Mouse (Mus musculus): ENCODE results near the gene Plekho2. TPM values are rescaled to one million over a fixed set of nuclear protein-coding genes. Genes with fewer than 3 reads are reported as not detected.

Plekho2 gene
- total RNA-seq, 4 experiments from 2014 or later: 16.3 to 24.5 (median 18.9) TPM

DNA sequence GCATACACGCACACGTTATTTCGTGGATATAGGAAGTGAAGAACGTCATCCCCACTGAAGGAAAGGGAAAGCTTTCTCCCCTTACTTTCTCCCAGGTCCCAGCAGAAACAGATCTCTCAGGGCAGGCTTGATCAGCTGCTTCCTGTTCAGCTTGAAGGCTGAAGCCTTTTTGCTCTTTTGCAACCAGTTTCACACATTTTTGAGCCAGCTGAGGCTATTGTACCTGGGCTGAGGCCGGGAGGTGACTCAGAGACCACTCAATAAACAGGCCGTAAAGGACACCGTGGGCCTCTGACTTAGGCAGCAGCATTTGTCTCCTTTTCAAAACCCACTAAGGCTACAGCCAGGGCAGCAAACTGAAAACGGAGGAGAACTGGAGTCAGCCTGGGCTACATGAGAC lies 46.9 kb downstream of the Plekho2 start:
- DNase-seq (ENCODE audit: low spot score in 2 of 2): no peak

DNA sequence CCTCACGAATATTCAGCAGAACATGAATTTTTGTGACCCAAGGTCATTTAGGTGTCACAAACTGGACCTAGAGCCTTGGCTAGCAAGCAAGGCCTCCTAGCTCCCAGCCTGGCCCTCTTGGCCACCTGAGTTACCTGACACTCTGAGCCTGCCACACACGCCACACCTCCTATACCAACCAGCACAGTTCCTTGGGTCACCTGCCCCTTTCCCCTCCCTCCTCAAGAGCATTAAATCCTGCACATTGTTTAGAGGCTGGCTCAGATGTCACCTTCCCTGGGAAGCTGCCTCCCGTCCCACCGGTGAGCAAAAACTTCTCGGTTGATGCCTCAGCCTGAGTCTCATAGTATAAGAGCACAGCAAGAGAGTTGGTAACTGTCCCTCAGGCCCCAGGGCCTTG lies 48.6 kb downstream of the Plekho2 start:
- DNase-seq (ENCODE audit: low spot score in 2 of 2): no peak

DNA sequence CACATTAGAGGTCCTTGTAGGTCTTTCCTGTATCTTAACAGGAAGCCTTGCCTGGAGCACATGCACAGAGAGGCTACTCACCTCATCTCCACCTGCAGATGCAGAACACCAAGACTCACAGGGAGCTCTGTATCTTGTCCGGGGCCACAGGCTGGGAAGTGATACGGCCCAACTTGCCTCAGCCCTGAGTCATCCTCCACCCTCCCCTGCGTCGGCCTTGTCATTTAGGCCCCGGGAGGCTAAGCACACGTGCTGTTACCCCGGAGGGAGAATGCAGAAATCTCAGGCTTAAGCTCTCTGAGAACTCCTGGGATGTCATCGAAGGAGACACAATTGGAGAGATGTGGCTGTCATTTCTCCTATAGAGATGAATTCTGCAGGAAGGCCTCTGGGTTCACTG lies 50.2 kb downstream of the Plekho2 start:
- DNase-seq (ENCODE audit: low spot score in 2 of 2): no peak

DNA sequence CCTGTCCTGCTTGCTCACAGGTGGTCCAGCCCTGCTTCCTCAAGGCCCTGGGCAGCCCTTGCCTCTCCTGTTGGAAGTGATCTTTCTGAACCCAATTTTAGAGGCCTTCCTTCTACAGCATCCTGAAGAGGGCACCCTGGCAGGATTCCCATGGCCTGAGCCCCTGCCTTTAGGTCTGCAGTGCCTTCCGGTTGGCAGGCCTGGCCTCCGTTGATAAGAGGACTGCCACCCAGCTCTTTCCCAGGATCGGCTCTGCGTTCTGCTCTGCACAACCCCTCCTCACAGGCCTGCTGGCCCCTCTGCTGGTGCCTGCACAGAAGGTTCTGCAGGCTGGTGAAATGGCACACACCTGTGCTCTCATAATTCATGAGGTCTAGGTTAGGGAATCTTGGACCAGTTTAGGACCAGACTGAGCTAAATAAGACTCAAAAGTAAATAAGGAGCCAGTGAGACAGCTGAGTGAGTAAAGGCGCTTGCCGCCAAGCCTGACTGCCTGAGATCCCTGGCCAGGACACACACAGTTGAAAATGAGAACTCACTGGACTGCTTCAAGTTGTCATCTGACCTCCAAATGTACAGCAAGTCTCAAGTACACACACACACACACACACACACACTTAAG lies 51.3 kb downstream of the Plekho2 start:
- DNase-seq (ENCODE audit: low spot score in 2 of 2): no peak

DNA sequence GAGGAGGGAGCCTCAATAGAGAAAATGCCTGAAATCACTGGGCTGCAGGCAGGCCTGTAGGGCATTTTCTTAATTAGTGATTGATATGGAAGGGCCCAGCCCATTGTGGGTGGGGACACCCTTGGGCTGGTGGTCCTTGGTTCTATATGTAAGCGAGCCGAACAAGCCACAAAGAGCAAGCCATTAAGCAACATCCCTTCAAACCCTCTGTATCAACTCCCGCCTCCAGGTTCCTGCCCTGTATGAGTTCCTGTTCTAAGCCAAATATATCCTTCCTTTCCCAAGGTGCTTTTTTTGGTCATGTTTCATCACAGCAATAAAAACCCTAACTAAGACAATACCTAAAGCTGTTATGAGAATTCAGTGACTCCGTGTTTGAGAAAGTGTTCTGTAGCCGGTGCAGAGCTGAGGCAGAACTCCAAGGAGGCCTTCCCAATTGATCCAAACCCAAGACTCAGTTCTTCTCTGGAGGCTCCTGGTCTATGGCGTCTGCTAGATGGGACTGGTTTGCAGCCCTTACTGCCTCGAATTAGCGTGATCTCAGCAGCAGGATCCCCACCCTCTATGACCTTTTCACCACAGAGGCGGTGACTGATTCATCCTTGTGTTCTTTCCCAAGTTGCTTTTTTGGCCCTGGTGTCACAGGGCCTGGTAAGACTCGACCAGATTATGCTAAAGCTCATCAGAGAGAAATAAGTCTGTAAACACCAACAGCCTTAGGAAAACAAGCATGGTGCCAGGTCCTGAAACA lies 54.2 kb downstream of the Plekho2 start:
- DNase-seq (ENCODE audit: low spot score in 2 of 2): no peak

DNA sequence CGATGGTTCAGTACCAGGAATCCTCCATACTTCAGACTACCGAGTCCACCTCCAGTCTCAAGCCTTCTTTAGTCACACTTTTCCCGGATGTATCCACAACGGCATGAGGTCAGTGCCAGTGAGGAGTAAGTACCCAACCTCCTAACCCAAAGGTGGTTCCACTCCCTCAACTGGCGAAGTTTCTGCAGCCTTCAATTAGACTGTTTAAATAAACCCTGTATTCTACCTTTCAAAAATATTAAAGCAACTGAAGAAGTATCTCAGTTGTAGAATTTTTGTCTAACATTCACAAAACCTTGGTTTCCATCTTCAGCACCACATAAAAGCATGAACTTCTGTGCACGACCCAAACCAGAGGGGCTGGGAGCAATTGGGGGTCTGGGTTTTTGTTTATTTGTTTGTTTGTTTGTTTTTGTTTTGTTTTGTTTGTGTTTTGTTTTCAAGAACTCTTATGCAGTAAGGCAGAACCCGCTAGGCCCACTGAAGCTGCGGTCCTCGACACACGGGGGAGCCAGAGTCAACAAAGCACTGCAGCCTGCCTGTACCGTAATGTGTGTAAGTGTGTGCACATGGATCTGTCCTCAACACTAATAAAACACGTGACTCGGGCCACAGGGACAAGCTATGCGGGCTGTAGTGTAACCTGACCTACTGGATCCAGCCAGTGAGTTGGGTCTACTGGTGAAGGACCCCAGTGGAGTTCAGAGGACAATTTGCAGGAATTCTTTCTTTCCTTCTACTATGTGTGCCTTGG lies 56.1 kb downstream of the Plekho2 start:
- DNase-seq (ENCODE audit: low spot score in 2 of 2): peak; percentile 61 to 63

DNA sequence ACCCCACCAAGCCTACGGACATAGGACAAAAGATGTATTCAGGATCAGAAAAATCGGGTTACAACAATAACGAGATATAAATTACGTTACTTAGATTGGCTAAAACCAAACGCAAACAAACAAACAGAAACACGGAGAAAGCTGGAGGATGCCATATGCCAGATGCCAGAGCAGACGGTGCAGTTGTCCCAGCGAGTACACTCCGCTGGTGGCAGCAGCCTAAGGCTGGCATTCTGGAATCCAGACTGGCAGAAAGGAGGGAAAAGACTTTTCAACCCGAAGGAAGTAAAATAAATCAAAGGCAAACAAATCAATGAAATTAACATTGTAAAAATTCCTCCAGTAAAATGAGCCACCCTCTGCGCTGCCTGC lies 59.3 kb downstream of the Plekho2 start:
- peak in 1 of 2 experiments; percentile 17 for DNase-seq (ENCODE audit: low spot score in 2 of 2)

DNA sequence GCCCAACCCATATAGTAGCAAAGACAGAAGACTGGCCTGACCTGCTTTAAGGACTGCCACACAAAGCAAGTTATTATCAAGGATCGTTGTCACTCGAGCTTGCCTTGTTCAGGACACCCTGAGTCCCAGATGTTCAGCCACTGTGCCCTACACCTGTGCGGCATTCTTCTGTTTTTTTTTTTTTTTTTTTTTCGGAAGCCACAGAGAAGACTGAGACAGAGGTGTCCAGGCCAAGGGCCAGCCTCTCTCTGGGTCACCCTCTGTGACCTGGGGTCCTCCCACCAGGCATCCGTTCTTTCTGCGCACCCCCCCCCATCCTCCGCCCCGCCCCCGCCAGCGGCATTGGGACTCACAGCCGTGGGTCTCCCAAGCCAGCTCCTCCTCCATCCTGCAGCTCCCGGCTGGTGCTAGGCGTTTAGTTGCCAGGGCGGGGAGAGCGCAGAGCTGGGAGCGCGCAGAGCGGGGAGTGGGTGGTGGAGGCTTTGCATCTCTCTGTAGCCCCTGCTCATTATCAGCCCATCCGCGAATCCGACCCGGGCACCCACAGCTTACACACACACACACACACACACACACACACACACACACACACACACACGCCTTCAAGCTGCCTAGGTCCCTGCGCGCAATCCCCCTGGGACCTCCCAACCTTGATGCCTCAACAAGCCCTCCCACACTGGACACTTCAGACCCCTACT lies 59.9 kb downstream of the Plekho2 start, which contains the start of gene Ankdd1a:
Gene Ankdd1a (minus strand): TSS at position 387 of the 698 bp plus-strand sequence.
- peak; percentile 33 to 60 for DNase-seq (ENCODE audit: low spot score in 2 of 2)

DNA sequence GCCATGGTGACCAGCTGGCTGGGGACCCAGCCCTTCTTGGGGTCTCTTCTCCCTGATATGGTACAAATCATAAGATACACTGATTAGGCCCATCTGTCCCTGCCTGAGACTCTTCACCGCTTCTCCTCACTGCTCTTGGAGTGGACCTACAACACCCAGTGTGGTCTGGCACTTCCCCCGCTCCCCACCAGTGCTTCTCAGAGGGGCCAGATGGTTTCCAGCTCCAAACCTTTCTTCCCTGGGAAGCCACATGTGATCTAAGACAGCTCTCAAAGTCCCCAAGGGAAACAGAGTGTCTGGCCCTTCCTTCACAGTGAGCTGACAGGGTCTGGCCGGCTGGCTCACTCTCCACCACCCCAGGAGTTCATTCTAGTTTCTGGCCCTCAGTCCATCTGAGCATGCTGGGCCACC lies 65.0 kb downstream of the Plekho2 start:
- no peak for DNase-seq (ENCODE audit: low spot score in 2 of 2)

DNA sequence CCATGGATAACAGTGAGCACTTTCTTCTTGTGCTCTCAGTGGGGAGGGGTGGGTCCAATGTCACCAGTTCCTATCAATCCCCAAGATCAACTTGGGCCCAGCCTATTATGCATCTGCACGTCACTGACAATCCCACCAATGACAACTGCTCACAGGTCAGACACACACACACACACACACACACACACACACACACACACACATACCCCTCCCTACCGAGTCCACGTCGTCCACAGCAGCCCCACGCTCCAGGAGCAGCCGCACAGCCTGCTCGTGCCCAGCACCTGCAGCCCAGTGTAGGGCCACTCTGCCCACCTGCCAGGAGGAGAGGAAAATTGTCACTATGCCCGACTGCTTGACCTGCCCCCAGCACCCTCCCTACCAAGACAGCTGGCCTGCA lies 65.4 kb downstream of the Plekho2 start:
- no peak for DNase-seq (ENCODE audit: low spot score in 2 of 2)

DNA sequence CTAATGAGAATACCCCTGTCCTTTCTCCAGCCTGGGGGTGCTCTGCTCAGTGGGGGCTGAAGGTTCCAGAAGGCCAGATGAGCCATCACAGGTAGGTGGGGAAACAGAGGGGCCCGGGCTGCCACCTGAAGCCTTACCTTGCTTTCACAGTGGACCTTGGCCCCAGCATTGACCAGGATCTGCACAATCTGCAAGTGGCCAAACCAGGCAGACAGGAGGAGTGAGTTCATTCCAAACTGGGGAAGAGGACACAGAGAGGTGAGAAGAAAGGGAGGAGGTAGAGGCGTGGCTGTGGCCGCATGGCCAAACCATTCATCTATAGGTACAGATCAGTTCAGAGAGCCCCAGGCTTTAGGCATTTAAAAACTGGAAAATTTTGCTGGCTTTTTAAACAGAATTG lies 67.3 kb downstream of the Plekho2 start:
- no peak for DNase-seq (ENCODE audit: low spot score in 2 of 2)

DNA sequence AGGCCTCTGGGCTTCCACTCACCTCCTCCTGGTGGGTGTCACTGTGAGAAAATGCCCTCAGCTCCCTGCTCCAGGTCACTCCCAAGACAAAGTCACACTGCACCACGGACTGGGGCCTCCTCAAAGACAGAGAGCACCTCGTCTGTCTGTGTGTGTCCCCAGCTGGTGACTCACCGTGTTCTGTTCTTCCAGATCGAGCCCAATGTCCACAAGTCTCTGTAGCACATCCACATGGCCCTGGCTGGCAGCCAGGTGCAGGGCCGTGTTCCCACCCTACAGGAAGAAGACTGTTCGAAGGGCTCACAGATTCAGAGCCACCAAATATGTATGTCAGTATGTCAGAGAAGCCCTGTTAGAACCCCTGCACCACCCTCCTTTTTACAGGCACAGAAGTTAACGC lies 71.4 kb downstream of the Plekho2 start:
- no peak for DNase-seq (ENCODE audit: low spot score in 2 of 2)

DNA sequence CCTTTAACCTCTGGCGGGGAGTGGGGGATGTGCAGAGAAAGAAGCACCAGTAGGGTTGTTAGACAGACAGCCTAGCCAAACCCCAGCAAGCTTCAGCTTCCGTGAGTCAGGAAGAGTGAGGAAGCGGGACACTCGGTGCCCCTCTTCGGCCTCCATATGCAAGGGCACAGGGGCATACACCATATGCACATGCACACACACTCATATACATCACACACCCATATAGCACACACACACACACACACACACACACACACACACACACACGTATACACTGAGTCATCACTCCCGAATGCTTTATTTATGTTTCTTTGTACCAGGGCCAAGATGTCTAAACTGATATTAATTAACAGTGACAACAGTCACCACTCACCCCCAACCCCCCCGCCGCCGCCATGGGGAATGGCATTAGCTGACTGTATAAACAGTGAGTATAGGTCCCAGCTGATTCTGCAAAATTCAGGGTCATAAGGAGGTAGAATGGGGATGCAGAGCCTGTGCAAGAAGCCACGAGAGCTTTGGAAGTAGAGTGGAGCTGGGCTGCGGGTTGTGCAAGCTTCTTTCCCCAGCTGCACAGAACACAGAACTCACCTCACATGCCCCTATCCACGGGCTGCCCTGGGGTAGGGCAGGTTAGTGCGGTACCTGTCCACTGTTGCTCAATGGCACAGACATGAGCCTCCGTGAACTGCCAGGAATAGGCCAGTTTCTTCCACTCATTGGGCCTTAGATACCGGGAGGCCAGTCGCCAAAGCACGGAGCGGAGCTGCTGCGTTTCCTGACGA lies 76.9 kb downstream of the Plekho2 start:
- no peak for DNase-seq (ENCODE audit: low spot score in 2 of 2)

Other genes starting within 250 kb of the Plekho2 start
- gene Pdcd7, start 233.9 kb downstream of the Plekho2 start, total RNA-seq (2022): 10 to 100 TPM; 27.3 to 31.1 (median 27.9) TPM
- gene Ubap1l, start 219.0 kb downstream of the Plekho2 start, total RNA-seq (2022): 1 to 10 TPM; 4.0 to 5.0 (median 4.7) TPM
- under 1 TPM in 3 of 4 experiments, not detected in 1; 0.11 to 0.32 (median 0.12) TPM for gene Kbtbd13, start 188.4 kb downstream of the Plekho2 start, total RNA-seq (2022)
- 1 to 10 TPM; 2.1 to 3.4 (median 3.2) TPM for gene Rasl12, start 181.5 kb downstream of the Plekho2 start, total RNA-seq (2022)
- not detected for gene Slc51b, start 157.1 kb downstream of the Plekho2 start, total RNA-seq (2022)
- gene Mtfmt, start 144.3 kb downstream of the Plekho2 start, total RNA-seq (2022): 10 to 100 TPM; 16.4 to 20.5 (median 16.9) TPM
- gene Spg21, start 119.1 kb downstream of the Plekho2 start, total RNA-seq (2022): 10 to 100 TPM; 33.6 to 43.7 (median 41.2) TPM
- gene Ankdd1a, start 59.8 kb downstream of the Plekho2 start, total RNA-seq (2022): 1 to 10 TPM; 3.8 to 6.4 (median 4.8) TPM
- gene Pif1, start 7.1 kb upstream of the Plekho2 start, total RNA-seq (2022): under 1 TPM; 0.18 to 0.63 (median 0.26) TPM
- 1 to 10 TPM; 2.2 to 5.3 (median 3.0) TPM for gene Rbpms2, start 49.6 kb upstream of the Plekho2 start, total RNA-seq (2022)
- gene Oaz2, start 88.0 kb upstream of the Plekho2 start, total RNA-seq (2022): 100 to 1,000 TPM; 221 to 258 (median 249) TPM
- 10 to 100 TPM; 47.1 to 51.9 (median 49.0) TPM for gene Zfp609, start 247.5 kb upstream of the Plekho2 start, total RNA-seq (2022)

All from left cerebral cortex, adult 8-10 months (tissue).